Mouse (Mus musculus): Measurements from ENCODE around the gene Cacnb3. TPM values are rescaled to one million over a fixed set of nuclear protein-coding genes. Genes with fewer than 3 reads are reported as not detected.

Cacnb3 gene
- total RNA-seq, 1 experiment from 2014 or later: not detected

DNA sequence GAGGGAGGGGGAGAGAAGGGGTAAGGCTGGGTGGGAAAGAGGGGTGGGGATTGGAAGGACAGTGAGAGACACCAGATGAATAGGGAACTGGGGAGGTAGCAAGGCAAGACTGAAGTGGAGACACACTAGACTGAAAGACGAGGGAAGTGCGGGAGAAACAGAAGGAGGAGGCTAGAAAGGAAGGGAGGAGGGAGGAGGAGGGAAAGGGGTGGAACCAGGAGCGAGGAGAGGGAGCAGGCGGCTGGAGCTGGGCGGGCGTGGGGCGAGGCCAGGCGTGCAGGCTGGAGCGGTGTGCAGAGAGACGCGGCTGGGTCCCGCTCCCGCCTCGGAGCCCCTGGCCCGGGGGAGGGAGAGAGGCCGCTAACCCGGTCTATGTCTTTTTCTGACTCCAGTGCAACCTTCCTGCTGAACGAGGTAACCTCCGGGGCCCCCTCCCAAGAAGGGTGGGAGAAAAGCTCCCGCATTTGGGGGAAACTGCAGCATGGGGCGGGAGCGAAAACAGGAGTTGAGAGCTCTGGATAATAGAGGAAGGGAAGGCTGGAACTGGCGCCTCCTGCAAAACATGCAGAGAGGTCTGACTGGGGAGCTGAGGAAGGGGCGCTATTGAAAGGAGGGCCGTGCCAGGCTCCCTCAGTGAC lies 1.6 kb downstream of the Cacnb3 start:
- ATAC-seq (ENCODE audit: extremely low read depth, insufficient number of reproducible peaks, low FRiP score, poor library complexity, severe bottlenecking): no peak

DNA sequence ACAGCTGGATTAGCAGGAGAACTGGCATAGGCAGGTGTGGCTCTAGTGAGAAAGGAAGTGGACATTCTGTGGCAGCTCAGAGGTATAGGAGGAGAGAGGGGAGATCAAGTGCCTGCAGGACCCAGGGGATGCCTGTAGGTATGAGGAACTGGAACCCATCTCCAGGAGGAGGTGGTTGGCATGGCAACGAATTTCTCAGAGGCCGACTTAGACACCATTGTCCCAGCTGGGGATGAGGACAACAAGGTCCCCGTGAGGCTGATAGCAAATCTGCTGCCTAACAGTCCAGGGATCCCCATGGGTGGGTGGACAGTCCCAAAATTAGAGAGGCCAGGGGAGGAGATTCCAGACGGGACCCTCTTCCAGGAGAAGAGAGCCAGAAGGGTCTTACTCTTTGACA lies 2.3 kb downstream of the Cacnb3 start:
- no peak for ATAC-seq (ENCODE audit: extremely low read depth, insufficient number of reproducible peaks, low FRiP score, poor library complexity, severe bottlenecking)

DNA sequence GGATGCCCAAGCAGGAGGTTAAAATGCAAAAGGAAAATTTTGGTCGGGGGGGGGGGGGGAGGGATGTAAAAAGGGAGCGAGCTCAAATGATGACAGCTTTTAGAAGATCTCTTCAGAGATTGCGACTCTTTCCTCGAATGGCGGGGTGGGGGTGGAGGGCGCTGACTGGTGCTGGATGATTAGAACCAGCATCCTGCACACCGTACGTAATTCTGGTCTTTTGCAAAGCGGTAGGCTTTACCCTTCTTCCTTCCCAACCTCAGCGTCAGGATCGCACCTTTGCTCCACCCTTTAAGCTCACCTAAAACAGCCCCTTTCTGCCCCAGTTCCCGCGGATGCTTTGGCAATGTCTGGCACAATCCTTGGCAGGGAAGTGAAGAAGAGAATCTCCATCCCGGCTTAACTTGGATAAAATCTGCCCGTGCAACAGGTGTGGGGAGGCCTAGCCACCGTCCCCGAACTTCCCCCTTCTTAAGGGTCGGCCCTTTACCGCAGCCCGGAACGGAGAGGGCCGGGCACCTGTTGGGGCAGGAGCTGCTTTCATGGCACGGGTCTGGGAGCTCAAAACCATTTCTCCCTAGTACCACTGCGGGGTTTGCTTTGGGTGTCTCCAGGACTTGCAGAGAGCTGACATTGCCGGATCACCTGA lies 3.3 kb downstream of the Cacnb3 start:
- ATAC-seq (ENCODE audit: extremely low read depth, insufficient number of reproducible peaks, low FRiP score, poor library complexity, severe bottlenecking): no peak

DNA sequence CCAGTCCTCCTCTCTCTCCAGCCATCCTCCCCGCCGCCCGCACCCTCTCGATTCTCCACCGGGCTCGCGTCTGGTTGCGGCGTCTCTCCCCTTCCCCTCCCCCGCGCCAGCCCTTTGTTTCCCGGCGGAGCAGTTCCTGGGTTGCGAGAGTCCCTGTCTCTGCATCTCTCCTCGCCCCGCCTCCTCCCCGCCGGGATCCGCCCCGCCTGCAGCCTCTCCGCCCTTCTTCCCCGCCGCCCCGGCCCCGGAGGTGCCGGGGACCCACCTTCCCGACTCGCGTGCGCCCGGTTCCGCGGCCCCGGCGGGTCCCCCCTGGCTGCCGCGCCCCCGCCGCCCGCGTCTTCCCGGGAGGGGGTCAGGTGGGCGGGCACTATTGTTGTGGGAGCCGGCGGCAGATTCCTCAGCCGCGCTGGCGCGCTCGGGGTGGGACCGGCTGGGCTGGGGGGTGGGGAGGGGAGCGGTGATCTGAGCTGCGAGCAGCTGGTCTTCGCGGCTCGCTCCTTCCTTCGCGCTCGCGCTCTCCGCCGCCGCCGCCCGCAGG lies 4.0 kb downstream of the Cacnb3 start:
- ATAC-seq (ENCODE audit: extremely low read depth, insufficient number of reproducible peaks, low FRiP score, poor library complexity, severe bottlenecking): no peak

DNA sequence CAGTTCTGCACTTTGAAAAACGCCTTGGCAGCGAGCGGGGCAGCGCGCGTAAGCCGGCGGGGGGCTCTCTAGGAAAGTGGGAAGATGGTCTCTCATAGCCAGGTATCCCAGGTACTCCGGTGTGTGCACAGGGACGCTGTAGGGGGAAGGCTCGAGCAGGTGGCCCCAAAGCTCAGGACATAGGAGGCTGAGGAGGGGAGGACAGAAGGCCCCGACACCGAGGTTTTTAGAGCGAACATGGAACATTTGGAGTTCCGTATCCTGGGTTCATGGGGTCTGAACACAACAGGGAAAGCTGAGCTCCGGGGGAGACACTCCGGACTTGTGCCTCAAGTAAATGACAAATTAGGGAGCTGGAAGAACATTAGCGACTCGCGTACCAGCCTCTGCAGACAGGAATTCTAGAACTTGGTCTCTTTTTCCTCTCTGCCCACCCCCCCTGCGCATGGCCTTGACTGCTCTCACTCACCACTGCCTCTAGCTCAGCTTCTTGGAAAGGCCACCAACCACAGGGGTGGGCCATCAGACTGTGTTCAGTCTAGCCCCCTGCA lies 4.7 kb downstream of the Cacnb3 start:
- no peak for ATAC-seq (ENCODE audit: extremely low read depth, insufficient number of reproducible peaks, low FRiP score, poor library complexity, severe bottlenecking)

DNA sequence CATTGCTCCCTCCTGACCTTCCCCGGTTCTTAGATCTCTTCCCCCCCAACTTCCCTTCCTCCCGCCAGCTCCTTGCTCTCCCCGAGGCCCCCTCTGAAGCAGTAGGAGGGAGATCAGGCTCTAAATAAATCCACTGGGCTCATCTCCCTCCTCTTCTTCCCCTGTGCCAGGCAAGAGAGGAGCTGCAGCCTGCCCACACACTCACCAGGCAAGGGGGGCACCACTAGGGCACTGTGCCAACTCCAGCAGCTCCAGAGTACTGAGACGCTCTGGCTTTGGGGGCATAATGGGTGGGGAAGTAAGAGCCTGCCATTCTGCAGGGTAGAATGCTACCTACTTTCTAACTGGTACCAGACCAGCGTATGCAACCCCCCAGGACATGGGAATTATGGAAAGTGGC lies 5.9 kb downstream of the Cacnb3 start:
- ATAC-seq (ENCODE audit: extremely low read depth, insufficient number of reproducible peaks, low FRiP score, poor library complexity, severe bottlenecking): no peak

DNA sequence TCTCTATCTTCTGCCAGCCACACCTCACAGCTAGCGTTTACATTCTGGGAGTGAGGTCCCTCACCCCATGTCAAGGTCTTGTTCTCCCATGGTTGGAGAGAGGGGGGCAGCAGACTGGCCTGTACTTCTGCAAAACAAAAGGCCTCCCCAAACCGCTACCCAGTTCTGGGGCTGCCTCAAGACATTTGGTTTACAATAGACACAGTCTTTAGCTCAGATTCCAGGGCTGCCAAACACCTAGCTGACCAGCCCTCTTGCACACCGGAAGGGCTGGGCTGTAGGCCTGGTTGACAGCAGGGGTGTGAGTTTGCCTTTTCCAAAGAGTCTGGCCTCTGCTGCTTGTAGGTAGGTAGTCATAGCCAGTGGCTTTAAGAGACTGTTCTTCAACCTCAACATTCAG lies 6.5 kb downstream of the Cacnb3 start:
- no peak for ATAC-seq (ENCODE audit: extremely low read depth, insufficient number of reproducible peaks, low FRiP score, poor library complexity, severe bottlenecking)

DNA sequence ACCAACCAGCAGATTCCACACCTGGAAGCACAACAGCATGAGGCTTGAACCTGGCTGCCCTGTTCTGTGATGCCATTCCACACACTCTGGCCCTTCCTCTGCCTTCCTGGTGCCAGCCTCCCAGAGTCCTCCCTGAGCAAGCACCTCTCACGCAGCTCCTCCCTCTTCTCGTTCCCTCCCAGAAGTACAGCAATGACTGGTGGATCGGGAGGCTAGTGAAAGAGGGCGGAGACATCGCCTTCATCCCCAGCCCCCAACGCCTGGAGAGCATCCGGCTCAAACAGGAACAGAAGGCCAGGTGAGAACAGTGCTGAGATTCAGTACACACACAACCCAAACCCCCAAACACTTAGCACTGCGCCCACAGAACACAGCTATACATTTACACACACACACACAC lies 9.5 kb downstream of the Cacnb3 start:
- no peak for ATAC-seq (ENCODE audit: extremely low read depth, insufficient number of reproducible peaks, low FRiP score, poor library complexity, severe bottlenecking)

DNA sequence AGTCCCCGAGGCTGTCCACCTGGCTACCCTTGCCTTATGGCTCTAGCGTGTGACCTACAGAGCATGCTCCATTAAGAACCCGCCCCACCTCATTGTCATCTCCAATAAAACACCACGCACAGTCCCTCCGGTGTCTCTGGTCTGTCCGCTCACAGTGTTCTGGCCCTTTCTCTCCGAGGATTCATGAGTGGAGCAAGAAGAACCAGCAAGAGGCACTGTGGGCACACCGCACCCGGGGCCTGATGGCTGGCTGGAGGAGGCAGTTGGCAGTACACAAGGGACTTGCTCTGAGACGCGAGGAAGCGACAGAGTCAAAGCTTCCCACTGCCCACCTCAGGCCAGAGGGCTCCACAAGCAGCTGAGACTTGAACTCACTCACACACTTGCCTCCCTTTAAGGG lies 13.8 kb downstream of the Cacnb3 start:
- ATAC-seq (ENCODE audit: extremely low read depth, insufficient number of reproducible peaks, low FRiP score, poor library complexity, severe bottlenecking): no peak

DNA sequence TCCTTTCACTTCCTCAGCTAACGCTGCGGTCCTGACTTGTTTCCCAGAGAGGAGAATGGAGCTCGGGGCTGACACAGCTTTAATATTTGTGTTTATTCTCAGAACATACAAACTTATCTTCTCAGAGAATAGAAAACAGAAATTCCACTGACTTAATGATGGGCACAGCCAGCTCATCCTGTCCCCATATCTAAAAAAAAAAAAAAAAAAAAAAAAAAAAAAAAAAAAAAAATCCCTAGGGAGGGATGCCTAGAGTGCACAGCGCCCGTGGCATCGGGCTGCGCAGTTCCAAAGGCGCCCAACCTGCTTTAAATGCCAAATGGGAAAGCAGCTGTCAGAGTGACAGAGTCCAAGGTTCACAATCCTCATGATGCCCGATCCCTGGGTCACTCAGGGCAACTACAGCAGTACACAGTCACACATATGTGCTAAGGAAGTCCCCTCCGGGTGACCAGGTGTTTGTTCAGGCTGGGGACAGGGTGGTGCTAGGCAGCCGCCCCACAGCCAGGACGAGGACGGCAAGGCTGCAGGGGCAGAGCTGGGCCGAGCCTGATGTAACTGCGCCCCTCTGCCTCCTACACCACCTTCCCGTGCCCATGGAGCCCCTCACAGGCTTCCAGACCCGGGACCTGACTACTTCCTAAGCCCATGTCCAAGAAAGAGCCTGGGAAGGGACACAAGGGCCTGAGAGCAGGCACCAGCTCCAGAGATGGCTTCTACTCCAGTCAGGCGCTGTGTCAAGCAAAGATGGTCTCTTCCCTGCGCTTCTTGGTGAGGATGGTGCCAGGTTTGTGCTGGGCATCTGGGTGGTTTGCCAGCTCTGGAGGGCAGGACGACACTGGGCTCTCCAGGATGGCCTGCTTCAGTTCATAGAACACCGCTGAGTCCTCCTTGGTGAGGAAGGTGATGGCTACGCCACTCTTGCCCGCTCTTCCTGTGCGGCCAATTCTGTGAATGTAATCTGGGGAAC lies 14.7 kb downstream of the Cacnb3 start:
- ATAC-seq (ENCODE audit: extremely low read depth, insufficient number of reproducible peaks, low FRiP score, poor library complexity, severe bottlenecking): no peak

DNA sequence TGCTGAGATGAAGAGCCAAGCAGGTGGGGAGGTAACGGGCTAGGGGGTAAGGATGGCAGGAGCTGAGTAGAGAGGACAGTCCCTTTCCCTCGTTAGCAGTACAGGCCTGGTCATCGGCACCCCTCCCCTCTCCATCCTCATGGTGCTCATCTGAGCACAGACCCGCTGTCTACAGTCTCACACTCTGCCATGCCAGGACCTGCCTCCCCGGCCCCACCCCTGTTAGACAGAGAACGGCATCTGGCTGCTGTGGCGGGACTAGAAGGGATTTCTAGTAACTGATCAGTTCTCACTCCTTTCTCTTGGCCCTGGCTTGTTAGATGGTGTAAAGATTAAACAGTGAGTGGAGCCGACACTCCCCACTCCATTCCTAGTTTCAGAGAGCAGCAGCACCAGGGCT lies 16.1 kb downstream of the Cacnb3 start:
- no peak for ATAC-seq (ENCODE audit: extremely low read depth, insufficient number of reproducible peaks, low FRiP score, poor library complexity, severe bottlenecking)

DNA sequence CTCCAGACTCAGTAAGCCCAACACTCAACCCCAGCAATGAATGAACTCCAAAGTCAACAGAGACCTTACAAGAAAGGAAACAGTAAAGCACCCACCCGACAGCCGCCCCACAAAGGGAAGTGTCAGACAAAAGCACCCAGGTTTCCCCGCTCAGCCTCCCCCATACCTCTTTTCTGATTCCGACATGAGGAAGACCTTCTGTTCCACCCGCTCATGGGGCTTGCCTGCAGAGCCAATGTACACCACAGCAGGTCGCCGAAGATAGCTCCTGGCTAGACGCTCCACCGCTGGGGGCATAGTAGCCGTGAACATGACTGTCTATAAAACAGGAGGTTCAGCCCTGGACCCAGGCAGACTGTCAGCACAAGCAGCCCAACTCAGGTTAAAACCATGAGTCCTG lies 16.7 kb downstream of the Cacnb3 start:
- no peak for ATAC-seq (ENCODE audit: extremely low read depth, insufficient number of reproducible peaks, low FRiP score, poor library complexity, severe bottlenecking)

DNA sequence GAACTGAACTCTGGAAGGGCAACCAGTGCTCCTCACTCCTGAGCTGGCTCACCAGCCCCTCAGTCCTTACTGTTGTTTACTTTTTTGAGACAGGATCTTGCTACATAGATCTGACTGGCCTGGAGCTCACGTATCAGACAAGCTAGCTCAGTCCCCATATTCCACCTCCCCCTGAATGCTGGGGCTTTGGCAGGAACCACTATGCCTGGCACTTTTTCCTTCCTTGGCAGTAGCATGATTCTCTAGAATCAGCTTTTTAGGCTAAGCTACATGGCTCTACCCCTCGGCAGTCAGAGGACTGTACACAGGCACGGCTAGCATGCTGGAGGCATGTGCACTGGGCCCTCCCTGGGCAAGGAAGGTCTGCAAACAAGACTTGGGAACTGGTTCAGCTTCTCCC lies 17.4 kb downstream of the Cacnb3 start:
- ATAC-seq (ENCODE audit: extremely low read depth, insufficient number of reproducible peaks, low FRiP score, poor library complexity, severe bottlenecking): no peak

DNA sequence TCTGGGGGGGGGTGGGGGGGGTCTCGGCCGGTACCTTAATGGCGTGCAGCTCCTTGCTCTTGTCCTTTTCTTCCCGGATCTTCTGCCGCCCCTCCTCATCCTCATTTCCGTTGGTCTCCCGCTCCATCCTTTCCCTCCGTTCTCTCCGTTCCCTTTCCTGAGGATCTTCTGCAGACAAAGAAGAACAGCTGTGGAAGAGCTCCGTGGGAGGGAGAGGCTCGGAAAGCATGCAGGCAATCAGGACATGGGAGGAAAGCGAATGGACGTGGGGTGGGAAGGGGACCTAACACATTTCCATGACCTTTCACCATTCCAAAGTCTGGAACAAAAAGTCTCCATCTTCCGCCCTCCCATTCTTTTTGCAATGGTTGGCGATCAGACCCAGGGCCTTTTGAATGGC lies 20.8 kb downstream of the Cacnb3 start:
- ATAC-seq (ENCODE audit: extremely low read depth, insufficient number of reproducible peaks, low FRiP score, poor library complexity, severe bottlenecking): no peak

DNA sequence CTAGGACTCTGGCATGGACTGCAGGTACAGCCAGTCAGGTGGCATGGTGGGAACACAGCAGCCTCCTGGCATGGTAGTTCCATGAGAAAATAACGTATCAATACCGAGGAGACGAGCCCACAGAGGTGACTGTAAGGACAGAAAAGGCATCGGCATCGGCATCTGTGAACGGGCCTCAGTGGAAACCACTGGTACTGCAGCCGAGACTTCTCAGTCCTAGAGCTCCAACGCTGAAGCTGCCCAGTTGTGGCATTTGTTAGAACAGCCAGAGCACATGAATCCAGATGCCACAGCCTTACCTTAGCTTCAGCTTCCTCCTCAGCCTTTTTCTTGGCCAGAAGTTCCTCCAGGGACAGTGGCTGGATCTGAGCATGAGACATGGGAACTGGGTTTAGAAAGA lies 21.5 kb downstream of the Cacnb3 start:
- ATAC-seq (ENCODE audit: extremely low read depth, insufficient number of reproducible peaks, low FRiP score, poor library complexity, severe bottlenecking): no peak

DNA sequence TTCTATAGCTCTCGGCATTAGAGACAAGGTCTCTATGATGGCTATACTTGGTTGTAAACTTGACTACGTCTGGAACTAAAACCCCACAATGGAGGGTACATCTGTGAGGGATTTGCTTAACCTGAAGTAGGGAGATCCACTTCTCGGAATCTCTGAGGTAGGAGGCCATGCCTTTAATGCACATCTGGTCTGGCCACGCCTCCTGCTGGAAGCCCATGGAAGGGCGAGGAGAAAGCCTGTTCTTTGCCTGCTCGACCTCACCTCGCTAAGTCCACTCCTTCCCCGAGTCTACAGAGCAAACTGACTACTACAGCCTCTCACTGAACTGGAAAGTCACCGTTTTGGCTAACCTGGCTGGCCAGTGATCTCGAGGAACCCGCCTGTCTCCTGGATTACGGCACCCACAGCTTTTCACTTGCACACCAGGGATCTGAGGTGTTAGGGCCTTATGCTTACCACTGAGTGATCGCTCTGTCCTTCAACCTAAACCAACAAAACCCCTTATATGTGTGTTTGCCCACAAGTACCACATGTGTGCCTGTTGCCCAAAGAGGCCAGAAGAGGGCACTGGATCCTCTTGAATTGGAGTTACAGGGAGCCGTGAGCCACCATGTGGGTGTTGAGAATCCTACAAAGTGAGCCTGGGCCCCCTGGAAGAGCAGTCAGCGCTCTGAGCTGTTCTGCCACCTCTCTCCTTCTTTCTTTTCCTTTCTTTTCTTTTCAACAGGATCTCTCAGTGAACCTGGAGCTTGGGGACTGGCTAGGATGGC lies 26.5 kb downstream of the Cacnb3 start:
- no peak for ATAC-seq (ENCODE audit: extremely low read depth, insufficient number of reproducible peaks, low FRiP score, poor library complexity, severe bottlenecking)

DNA sequence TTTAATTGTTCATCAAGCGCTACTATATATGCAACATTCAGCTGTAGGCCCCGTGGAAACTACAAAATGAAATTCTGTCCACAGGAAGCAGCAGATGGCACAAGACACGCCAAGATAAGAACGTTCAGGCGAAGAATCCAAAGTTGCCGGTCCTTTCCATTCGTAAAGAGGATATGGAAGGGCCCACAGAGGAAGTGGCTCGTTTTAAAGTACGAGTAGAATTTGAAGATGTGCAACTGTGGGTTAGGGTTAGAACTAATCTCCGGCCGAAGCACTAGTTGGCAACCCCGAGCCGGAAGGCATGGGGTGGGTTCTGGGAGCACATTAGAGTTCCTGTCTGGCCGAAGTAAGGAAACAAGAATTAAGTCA lies 31.5 kb downstream of the Cacnb3 start:
- peak; percentile 14; the same call in 1 of the 2 replicates for ATAC-seq (ENCODE audit: extremely low read depth, insufficient number of reproducible peaks, low FRiP score, poor library complexity, severe bottlenecking)

DNA sequence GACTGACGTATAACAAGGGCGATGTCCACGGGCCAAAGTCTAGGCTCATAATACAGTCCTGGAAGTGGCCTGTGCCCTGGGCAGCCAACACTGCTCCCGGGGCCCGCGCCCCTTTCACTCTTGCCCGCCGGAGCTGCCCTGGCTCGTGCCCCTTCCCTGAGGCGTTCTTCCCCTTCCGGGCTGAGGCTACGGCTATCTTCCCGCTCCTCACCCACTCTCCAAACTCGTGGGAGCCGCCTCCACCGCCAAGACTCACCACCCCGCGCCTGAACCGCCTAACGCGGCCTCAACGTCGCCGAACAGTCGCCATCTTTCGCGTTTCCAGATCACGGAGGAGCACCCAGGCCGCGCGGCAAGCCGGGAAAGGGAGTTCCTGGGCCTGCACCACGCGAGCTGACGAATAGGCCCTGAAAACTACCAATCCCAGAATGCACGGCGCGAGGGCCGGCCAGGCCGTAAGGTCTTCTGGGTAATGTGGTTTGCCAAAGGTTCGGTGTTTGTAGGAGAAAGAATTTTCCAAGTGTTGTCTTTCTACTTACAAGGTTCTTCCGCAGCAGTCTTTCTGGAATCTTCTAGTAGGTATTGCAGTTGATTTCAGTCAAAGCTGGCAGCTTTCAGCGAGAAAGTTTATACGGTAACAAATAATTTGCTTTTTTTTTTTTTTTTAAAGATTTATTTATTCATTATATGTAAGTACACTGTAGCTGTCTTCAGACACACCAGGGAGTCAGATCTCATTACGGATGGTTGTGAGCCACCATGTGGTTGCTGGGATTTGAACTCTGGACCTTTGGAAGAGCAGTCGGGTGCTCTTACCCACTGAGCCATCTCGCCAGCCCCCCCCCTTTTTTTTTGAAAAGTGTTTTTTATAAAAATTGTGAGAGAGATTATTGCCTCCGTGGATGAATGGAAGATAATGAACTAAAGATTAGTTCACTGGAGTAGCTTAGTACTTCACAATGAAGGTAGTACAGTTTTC lies 32.2 kb downstream of the Cacnb3 start, which contains the start of gene Ddx23:
Ddx23 (minus strand) TSS at position 328 of the 979 bp plus-strand sequence.
- peak; percentile 98 for ATAC-seq (ENCODE audit: extremely low read depth, insufficient number of reproducible peaks, low FRiP score, poor library complexity, severe bottlenecking)
